Mouse (Mus musculus) large intestine, adult 2 months (tissue): ENCODE results near the gene Mrps2. TPM values are rescaled to one million over a fixed set of nuclear protein-coding genes. Genes with fewer than 3 reads are reported as not detected.
"Not testable (repeated sequence)": the region's sequence is repeated elsewhere in the genome, so short reads cannot be mapped to it uniquely, and the experiment has no call there.

ENCODE experiments used
- DNase-seq: peaks from one replicate; pipeline ENCODE4 v3.0.0-alpha.2; 2012; ENCODE audit warnings: low read depth, low spot score
- WGBS: fragments of 180-500 bp; shearing (Covaris S2); methylation state at CpG from one replicate; pipeline ENCODE4 v1.1.7; 2018; 5-methylcytosine and 5-hydroxymethylcytosine counted together
- polyA plus RNA-seq: library from polyadenylated mRNA; depleted of rRNA; stranded (reverse); fragments of >200 nt; gene quantifications from 2 replicates; pipeline ENCODE4 v1.2.3, GENCODE M21; 2012

The Mrps2 gene
- polyA plus RNA-seq, 1 experiment: 35.9 TPM

DNA sequence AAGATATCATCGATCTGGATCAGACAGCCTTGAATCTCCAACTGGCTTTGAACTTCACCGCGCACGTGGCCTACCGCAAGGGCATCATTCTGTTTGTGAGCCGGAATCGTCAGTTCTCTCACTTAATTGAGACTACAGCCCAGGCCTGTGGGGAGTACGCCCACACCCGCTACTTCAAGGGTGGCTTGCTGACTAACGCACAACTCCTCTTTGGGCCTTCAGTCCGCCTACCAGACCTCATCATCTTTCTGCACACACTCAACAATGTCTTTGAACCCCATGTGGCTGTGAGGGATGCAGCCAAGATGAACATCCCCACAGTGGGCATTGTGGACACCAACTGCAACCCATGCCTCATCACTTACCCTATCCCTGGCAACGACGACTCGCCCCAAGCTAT is 1.6 kb downstream of the Mrps2 start:
- DNase-seq: no peak
- WGBS: 97% methylated on average over 14 of the region's 14 CpGs

DNA sequence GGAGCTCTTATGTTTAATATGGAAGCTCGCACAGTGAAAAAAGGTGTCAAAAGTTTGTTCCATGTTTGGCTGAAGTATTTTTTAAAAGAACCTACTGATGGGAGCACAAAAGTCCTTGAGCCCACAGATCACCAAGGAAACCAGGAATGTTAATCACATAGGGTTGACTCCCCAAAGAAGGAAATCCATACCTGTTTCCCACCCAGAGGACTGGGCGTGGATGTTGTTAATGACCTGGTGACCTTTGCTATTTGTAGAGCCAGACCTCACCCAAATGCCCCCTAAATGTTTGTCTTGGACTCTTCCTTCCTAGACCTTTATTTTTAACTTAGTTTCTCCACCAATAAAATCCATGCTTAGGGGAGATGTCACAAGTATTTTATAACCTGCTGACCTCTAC is 2.7 kb downstream of the Mrps2 start:
- DNase-seq: no peak
- 84% methylated on average over 2 of the region's 2 CpGs for WGBS

DNA sequence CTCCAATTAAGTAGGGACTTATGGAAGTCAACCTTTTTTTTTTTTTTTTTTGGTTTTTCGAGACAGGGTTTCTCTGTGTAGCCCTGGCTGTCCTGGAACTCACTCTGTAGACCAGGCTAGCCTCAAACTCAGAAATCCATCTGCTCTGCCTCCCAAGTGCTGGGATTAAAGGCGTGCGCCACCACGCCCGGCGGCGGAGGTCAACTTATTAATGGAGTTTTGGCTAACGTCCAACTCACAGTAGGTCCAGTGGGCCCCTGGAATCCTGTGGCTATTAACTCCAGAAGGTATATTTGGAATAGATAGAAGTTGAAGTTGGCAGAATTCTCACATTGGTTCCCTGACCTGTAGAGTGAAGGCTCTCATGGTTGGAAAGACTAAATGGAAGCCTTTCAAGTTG is 4.1 kb downstream of the Mrps2 start:
- 94% methylated on average over 8 of the region's 8 CpGs for WGBS
- DNase-seq: not testable (repeated sequence)

DNA sequence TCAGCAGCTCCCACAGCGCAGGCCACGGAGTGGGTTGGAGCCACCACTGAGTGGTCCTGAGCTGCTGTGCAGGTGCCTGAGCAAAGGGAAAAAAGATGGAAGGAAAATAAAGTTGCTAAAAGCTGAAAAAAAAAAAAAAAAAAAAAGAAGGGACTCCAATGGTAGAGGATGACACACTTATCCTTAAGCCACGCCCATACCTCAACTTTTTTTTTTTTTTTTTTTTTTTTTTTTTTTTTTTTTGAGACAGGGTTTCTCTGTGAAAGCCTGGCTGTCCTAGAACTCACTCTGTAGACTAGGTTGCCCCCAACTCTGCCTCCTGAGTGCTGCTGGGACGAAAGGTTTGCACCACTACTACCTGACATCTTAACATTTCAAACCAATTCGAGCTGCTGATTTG is 10.1 kb downstream of the Mrps2 start:
- 89% methylated on average over 5 of the region's 5 CpGs for WGBS

DNA sequence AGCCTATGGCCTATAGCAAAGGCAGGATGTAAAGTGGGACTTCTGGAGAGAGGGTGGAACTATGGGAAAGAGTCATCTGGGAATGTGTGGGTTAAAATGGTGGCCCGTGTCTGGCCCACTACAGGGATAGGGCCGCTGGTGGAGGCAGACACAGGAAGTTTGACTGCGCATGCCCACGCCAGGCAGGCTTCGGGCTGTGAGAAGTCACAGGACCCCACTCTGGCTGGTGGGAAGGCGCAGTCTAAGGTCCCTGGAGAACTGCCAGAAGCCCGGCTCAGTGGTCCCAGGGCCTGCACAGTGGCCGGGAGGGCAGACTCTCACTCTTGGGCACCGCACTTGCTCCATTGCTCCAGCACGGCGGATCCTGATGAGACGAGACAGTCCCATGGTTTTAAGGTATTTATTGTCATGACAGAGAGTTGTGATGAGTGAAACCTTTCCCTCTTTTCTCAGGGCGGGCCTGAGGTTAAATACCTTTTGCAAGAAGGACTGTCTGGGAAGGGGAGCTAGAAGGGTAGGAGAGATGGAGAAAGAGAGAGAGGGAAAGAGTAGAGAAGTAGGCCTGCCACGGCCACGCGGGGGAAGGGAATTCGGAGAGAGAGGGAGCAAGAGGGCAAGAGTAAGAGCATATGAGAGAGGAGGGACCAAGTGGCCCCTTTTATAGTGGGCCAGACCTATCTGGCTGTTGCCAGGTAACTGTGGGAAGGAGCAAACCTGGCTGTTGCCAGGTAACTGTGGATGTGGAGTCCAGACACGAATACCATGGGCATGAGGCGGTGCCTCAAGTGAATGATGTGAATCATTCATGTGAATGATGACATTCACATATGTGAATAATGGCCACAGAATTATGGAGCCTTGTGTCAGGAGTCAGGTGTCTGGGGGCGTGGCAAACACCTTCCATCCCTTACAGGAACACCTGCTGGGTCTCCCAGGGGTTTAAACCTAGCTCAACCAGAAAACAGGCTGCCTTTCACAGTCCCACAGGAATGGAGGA is 11.6 kb downstream of the Mrps2 start:
- 53% methylated on average over 20 of the region's 20 CpGs for whole genome bisulfite sequencing

More for the DNA sequence above, 10.1 kb downstream of the Mrps2 start:
- DNase-seq: not testable (repeated sequence)

DNA sequence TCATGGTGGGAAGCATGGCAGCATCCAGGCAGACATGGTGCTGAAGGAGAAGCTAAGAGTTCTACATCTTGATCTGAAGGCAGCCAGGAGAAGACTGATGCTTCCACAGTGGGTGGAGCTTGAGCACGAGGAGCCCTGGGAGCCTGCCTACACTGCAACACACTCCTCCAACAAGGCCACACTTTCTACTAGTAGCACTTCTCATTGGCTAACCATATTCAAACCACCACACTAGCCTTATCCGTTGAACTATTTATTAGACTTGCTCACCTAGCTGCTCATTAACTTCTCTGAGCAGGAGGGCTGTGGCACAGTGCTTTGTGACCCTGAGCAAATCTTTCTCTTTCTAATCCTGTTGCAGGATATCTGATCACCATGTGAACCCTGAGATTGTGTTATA is 16.0 kb downstream of the Mrps2 start:
- DNase-seq: no peak
- WGBS: 26% methylated on average over 2 of the region's 2 CpGs

More for the DNA sequence above, 11.6 kb downstream of the Mrps2 start:
- no peak for DNase-seq

DNA sequence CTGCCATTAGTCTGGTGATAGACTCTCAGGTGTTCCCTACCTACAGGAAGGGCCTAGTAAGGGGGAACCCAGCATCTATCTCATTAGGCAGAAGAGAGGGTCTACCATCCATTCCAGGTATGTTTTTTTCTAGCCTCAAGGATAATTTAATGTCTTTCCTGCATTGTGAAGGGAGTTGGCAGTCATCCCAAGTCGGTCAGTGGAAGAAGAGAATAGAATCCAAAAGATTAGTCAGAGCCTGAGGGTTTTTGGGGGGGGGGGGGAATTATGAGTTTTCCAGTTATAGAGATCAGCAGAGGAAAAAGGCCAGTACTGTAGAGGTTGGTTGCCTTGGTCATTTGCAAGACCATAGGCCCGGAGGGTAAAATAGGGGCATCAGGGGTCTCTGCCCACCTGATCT is 26.7 kb downstream of the Mrps2 start:
- no peak for DNase-seq
- 78% methylated on average over 2 of the region's 2 CpGs for WGBS

DNA sequence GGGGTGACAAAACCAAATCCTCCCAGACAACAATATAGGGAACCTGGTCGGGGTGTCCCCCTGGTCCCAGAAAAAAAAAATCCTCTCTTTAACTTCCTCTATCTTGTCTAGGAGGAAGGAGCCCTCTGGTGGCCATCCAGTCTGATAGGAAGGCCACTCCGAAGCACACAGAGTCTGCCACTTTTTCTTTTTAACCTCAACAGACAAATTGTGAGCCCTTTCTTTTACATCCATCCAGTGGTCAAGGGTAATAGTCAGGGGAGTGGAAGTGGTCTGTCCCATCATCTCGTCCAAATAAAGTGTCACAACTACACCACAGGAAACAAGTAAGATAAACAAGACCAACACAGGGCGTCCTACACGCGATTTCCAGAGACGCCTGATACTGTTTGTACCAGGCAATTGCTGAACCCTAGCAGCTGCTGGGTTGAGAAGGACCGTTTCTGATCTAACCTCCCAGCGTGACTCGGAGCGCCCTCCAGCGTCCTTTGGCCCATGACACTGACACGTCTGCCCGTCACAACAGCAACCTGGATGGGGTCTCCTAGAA is 27.4 kb downstream of the Mrps2 start:
- WGBS: 67% methylated on average over 14 of the region's 14 CpGs
- DNase-seq: no peak

DNA sequence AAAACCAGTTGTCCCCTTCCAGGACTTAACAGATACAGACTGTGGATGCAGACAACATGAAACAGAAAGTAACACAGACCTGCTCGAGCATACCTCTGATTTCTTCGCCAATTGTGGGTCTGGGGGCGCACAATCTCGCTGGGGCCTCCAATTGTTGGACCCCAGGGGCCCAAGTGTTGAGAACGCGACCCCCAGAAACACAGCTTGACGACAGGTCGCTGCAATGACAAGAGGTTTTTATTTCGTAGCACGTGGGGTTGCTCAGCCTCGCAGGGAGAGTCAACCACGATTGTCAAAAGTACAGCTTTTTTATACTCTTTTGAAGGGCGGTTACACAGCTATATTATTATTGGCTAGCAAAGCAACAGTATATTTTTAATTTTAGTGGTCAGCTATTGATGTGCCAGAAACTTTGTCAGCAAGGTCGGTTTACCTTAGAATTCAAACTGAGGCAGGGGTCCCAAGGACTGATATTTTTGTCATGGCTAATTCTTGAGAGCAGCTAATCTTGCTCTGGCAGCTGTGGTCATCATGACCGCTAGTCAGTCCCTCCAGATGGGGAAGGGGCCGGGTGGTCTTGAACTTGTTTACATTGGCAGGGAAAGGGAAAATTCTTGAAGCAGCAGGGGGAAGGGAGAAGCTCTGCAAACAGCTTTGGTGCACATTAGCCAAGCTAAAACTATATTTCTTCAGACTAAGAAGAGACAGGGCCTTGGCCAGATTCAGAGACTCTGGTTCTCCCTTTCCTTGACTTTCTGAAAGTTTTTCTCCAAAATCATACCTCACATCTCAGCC is 28.1 kb downstream of the Mrps2 start:
- 79% methylated on average over 16 of the region's 16 CpGs for WGBS
- no peak for DNase-seq

DNA sequence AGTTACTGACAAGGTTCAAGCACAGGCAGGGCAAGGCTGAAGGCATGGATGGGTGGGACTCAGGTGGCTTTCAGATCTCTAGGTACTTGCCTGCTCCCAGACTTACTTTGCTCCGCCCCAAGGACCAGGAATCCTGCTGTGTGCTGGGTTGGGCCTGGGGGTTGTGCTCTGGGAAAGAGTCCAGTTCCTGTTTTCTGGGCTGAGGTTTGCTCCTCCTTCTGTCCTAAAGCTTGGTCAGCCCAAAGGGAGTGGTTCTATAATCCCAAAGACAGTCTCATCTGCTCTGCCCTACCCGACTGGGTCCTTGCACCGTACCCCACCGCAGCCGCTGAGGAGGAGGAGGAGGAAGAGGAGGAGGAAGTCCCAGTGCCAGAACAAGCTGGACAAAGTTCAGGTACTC is 28.8 kb downstream of the Mrps2 start, which contains the start of gene Gbgt1:
Gbgt1 (plus strand) TSS at position 221 of the 400 bp plus-strand sequence.
- DNase-seq: no peak
- 12% methylated on average over 5 of the region's 5 CpGs for WGBS

DNA sequence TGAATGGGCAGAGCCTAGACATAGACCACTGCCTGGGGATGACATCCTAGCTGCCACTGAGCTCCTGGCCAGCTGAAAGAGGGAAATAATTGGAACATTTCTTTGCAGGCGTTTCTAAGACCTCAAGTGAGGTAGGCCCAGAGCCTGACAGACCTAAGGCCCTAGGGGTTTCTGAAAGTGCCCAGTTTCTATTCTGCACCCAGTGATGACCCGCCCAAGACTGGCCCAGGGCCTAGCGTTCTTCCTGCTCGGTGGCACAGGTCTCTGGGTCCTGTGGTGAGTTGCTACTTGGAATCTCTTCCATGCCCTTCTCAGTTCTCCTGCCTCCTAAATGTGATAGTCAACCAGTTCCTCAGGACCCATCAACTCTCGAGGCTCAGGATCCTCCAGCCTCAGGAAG is 29.7 kb downstream of the Mrps2 start:
- WGBS: 92% methylated on average over 5 of the region's 5 CpGs
- no peak for DNase-seq

DNA sequence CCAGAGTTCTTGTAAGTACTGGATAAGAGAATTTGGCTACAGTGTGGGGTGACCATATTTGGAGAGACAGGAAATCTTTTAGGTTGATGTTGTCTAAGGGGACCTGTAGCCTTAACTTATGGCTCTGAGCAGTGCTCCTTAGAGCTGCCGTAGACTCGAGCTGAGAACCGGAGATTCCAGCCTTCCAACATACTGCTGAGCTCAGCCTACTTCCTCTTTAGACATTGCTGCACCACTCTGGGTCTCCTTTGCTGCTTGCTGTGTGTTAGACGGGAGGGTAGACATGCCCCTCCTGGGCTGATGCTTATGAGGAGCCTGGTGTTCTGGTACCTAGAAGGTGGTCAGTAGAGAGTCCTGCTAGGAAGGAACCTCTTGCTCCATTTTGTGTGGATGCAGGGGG is 30.6 kb downstream of the Mrps2 start:
- no peak for DNase-seq
- 83% methylated on average over 4 of the region's 4 CpGs for WGBS

DNA sequence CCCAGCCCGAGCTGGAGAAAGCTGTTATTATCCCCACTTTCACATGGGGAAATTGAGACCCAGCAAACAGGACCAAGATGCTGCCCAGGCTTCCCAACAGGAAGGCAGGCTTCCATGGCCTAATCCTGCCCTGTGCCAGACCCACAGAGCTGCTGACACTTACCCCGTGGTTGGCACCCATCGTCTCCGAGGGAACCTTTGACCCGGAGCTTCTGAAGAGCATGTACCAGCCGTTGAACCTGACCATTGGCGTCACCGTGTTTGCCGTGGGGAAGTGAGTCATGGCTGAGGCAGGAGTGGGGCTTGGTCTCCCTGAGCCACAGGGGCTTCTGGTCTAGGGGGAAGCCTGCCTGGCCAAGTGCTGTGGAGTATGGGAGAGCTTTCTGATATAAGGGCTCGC is 35.1 kb downstream of the Mrps2 start:
- no peak for DNase-seq
- WGBS: 63% methylated on average over 10 of the region's 10 CpGs

DNA sequence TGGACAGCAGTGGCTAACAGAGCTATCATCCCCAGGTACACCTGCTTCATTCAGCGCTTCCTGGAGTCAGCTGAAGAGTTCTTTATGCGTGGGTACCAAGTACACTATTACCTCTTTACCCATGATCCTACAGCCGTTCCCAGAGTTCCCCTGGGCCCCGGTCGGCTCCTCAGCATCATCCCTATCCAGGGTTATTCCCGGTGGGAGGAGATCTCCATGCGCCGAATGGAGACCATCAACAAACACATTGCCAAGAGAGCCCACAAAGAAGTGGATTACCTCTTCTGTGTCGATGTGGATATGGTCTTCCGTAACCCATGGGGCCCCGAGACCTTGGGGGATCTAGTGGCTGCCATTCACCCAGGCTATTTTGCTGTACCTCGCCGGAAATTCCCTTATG is 36.8 kb downstream of the Mrps2 start:
- DNase-seq: no peak
- 92% methylated on average over 13 of the region's 13 CpGs for WGBS

DNA sequence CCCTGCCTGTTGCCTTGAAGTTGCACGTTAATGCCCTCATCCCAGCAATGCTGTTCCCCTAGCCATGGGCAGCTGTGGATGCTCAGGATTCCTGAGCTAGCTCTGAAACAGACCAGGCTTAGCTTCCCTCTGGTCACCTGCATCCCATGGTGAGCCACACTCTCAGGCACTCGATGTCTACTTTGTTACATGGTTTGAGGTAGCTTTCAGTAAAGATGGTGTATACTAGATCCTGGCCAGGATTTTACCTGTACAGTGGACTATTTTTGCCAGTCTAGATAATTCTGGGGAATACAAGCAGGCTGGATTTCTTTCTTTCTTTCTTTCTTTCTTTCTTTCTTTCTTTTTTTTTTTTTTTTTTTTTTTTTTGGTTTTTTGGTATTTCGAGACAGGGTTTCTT is 37.9 kb downstream of the Mrps2 start, which contains the start of gene Gm10134:
Gm10134 (plus strand) TSS at position 301 of the 400 bp plus-strand sequence.
- 82% methylated on average over 3 of the region's 3 CpGs for WGBS
- no peak for DNase-seq

DNA sequence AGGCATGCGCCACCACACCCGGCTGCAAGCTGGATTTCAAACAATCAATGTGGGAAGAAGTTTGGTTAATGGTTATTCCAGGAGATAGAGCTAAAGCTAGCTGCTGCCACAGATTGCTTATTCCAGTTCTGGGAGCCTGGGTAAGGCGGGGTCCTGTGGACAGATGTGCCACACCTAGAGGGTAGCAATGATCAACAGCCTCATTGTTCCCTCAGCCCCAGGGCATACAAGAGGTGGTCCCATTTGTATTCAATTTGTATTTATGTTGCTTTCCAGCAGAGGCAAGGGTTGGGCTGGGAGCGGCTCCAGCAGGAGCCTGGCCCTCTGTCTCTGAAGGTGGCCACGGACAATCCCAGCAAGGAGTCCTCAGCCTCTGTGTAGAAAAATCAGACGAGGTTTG is 38.4 kb downstream of the Mrps2 start:
- no peak for DNase-seq
- 58% methylated on average over 6 of the region's 6 CpGs for WGBS

DNA sequence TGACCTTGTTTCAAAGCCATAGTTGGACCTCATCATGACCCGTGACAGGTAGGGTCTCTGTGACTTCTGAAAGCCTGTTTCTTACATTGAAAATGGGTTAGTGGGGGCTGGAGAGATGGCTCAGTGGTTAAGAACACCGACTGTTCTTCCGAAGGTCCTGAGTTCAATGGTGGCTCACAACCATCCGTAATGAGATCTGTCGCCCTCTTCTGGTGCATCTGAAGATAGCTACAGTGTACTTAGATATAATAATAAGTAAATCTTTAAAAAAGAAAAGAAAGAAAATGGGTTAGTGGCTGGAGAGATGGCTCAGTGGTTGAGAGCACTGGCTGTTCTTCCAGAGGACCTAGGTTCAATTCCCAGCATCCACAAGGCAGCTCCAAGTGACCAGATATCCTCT is 43.7 kb downstream of the Mrps2 start:
- DNase-seq: not testable (repeated sequence)
- WGBS: 53% methylated on average over 5 of the region's 5 CpGs

DNA sequence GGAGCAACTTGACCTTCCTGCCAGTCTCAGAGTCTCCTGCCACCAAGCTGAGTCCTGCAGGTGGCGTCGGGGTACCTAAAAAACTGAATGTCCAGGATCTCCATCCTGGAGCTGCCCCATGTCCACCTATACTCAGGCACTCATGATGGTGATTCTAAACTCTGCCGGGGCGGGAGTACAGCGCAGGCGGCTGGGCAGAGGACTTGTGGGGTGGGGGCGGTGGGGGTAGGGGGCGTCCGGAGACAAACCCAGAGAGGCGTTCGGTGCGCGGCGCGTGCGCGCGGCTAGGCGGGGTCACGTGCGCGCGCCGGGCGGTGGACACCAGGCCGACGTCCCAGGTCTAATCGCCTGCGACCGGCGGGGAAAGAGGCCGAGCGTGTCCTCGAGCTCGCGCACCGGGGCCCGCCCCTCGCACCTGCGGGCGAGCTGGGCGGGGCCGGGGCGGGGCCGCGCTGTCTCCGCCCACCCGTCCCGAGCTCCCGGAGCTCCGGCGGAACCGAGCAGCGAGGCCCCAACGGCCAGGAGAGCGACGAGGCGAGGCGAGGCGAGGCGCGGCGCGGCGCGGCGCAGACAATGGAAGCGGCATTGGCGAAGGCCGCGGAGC is 45.0 kb downstream of the Mrps2 start, which contains the start of gene Ralgds:
Ralgds (plus strand) TSS at position 328 of the 604 bp plus-strand sequence.
- DNase-seq: no peak

More for the DNA sequence above, 45.0 kb downstream of the Mrps2 start, which contains the start of gene Ralgds:
- under 1% methylated on average over 71 of the region's 71 CpGs for WGBS
